Mouse (Mus musculus): ENCODE data around the gene Parvb. TPM values are rescaled to one million over a fixed set of nuclear protein-coding genes. Genes with fewer than 3 reads are reported as not detected.
A peak's percentile ranks its signal among the peaks of the same experiment; 100 is the strongest.

Parvb gene
- polyA plus RNA-seq, 1 experiment from 2014 or later = 9.5 TPM

- WGBS = 52% methylated on average over 15 of the region's 15 CpGs
- Histone ChIP-seq H3K4me1 (replicated peaks; ENCODE audit: control insufficient read depth, insufficient read depth, low read length) (peaks cover 19% of the 10 kb centered on the region), H3K27ac (ENCODE audit: low read depth, low read length) (peak overlapping the region; percentile 68)
Observed at GRCm38 (mm10) chr15:84226918-84227317, 4.9 kb upstream of the Parvb start.

DNA sequence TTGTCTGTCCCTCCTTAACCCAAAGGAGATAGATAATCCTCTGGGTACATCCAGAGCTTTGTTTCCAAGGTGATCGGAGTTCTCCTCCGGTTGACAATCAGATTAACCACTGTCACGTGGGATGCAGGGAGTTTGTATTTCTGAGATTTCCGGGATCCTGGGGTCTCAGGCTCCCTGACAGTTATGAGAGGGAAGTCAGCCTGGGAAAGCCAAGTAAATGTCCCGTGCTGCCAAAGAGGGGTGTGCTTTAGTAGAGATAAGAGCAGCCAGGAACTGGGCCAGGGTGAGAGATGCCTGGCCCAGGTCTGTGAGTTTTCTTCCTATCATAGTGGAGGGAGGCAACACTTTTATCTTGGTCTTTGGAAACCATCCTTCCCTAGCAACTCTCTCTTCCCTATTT lies 1.2 kb upstream of the Parvb start:
- Histone ChIP-seq H3K27me3 (ENCODE audit: control insufficient read depth, insufficient read depth, low read length) (peaks cover 2% of the 10 kb centered on the region; the same call in 1 of the 2 replicates), H3K4me1 (replicated peaks; ENCODE audit: control insufficient read depth, insufficient read depth, low read length) (peaks cover 19% of the 10 kb centered on the region), H3K9me3 (ENCODE audit: control insufficient read depth, low read length) (no peaks in the 10 kb centered on the region), H3K36me3 (ENCODE audit: control insufficient read depth, insufficient read depth, low read length) (no peaks in the 10 kb centered on the region), H3K27ac (ENCODE audit: low read depth, low read length) (peak overlapping the region; percentile 64), H3K4me2 (replicated peaks; ENCODE audit: low read depth, low read length) (peak overlapping the region; percentile 93), H3K4me3 (ENCODE audit: low read depth, low read length) (no peak overlapping the region), H3K9ac (ENCODE audit: low read depth, low read length) (peak overlapping the region; percentile 65)
- ATAC-seq (ENCODE audit: low FRiP score) (no peak), DNase-seq (ENCODE audit: low spot score) (no peak)
- WGBS = 16% methylated on average over 5 of the region's 5 CpGs

More at GRCm38 (mm10) chr15:84226918-84227317, 4.9 kb upstream of the Parvb start:
- H3K4me3 ChIP-seq (ENCODE audit: low read depth, low read length) = no peak overlapping the region
- no peak overlapping the region for H3K9ac ChIP-seq (ENCODE audit: low read depth, low read length)
- DNase-seq (ENCODE audit: low spot score) = peak; percentile 70
- no peaks in the 10 kb centered on the region for H3K9me3 ChIP-seq (ENCODE audit: control insufficient read depth, low read length)
- H3K36me3 ChIP-seq (ENCODE audit: control insufficient read depth, insufficient read depth, low read length) = no peaks in the 10 kb centered on the region
- H3K4me2 ChIP-seq (replicated peaks; ENCODE audit: low read depth, low read length) = no peak overlapping the region
- ATAC-seq (ENCODE audit: low FRiP score) = peak; percentile 67
- peaks cover 2% of the 10 kb centered on the region; the same call in 1 of the 2 replicates for H3K27me3 ChIP-seq (ENCODE audit: control insufficient read depth, insufficient read depth, low read length)

GRCm38 (mm10) chr15:84231113-84231712 lies 630 bp upstream of the Parvb start:
- Histone ChIP-seq H3K9ac (ENCODE audit: low read depth, low read length) (peak overlapping the region; percentile 65), H3K27me3 (ENCODE audit: control insufficient read depth, insufficient read depth, low read length) (peaks cover 2% of the 10 kb centered on the region; the same call in 1 of the 2 replicates), H3K36me3 (ENCODE audit: control insufficient read depth, insufficient read depth, low read length) (no peaks in the 10 kb centered on the region), H3K9me3 (ENCODE audit: control insufficient read depth, low read length) (no peaks in the 10 kb centered on the region), H3K4me2 (replicated peaks; ENCODE audit: low read depth, low read length) (peak overlapping the region; percentile 93), H3K4me3 (ENCODE audit: low read depth, low read length) (peak overlapping the region; percentile 46), H3K4me1 (replicated peaks; ENCODE audit: control insufficient read depth, insufficient read depth, low read length) (peaks cover 19% of the 10 kb centered on the region), H3K27ac (ENCODE audit: low read depth, low read length) (peak overlapping the region; percentile 64)
- ATAC-seq (ENCODE audit: low FRiP score) (no peak), DNase-seq (ENCODE audit: low spot score) (no peak)
- 3% methylated on average over 16 of the region's 16 CpGs for WGBS

GRCm38 (mm10) chr15:84232609-84233008 lies 766 bp downstream of the Parvb start:
- Histone ChIP-seq H3K27me3 (ENCODE audit: control insufficient read depth, insufficient read depth, low read length) (peaks cover 2% of the 10 kb centered on the region; the same call in 1 of the 2 replicates), H3K9me3 (ENCODE audit: control insufficient read depth, low read length) (no peaks in the 10 kb centered on the region), H3K4me3 (ENCODE audit: low read depth, low read length) (peak overlapping the region; percentile 46), H3K27ac (ENCODE audit: low read depth, low read length) (0 out of 2 replicates have a peak overlapping the region, but pooled peaks have one; percentile 64), H3K4me2 (replicated peaks; ENCODE audit: low read depth, low read length) (peak overlapping the region; percentile 93), H3K36me3 (ENCODE audit: control insufficient read depth, insufficient read depth, low read length) (no peaks in the 10 kb centered on the region), H3K9ac (ENCODE audit: low read depth, low read length) (no peak overlapping the region), H3K4me1 (replicated peaks; ENCODE audit: control insufficient read depth, insufficient read depth, low read length) (peaks cover 15% of the 10 kb centered on the region)
- no peak for ATAC-seq (ENCODE audit: low FRiP score)
- no peak for DNase-seq (ENCODE audit: low spot score)
- 6% methylated on average over 7 of the region's 8 CpGs for WGBS

DNA sequence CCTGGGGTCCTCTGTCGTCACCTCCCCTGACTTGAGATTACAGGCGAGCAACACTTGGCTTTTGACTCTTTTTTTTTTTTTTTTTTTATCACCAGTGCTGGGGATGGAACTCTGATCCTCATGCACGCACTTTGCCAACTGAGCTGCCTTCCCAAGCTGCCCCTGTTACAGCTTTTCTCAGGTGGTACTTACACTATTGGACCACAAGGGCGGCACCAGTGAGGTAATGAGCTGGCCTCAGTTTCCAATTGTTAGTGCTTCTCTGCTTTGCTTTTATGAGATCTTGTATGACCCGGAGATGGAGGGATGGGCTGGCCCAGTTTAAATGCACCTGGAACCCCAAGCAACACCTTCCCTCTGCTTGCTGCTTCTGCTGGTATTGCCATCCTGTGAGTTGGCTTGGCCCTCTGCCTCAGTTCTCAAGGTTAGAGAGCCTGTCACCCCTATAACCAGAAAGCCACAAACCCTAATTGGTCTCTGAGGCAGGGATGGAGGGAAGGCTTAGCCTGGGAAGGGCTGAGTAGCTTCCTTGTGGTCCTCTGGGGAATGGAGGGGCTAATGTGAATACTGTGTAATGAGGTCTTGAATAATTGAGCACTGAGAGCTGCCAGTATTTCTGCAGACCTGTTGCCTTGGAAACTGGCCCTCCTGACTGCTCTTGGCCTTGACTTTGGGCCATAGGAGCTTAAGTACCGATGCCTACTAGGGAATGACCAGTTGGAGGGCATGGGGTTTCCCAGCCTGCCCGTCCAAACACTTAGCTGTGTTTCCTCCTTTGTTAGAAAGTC lies 3.1 kb downstream of the Parvb start:
- Histone ChIP-seq H3K9ac (ENCODE audit: low read depth, low read length) (no peak overlapping the region), H3K36me3 (ENCODE audit: control insufficient read depth, insufficient read depth, low read length) (no peaks in the 10 kb centered on the region), H3K27ac (ENCODE audit: low read depth, low read length) (no peak overlapping the region), H3K4me3 (ENCODE audit: low read depth, low read length) (no peak overlapping the region), H3K27me3 (ENCODE audit: control insufficient read depth, insufficient read depth, low read length) (peaks cover 2% of the 10 kb centered on the region; the same call in 1 of the 2 replicates), H3K9me3 (ENCODE audit: control insufficient read depth, low read length) (no peaks in the 10 kb centered on the region), H3K4me1 (replicated peaks; ENCODE audit: control insufficient read depth, insufficient read depth, low read length) (peaks cover 17% of the 10 kb centered on the region), H3K4me2 (replicated peaks; ENCODE audit: low read depth, low read length) (no peak overlapping the region)
- 86% methylated on average over 7 of the region's 7 CpGs for WGBS
- ATAC-seq (ENCODE audit: low FRiP score) (0 out of 2 replicates have a peak, but pooled peaks have one; percentile 22), DNase-seq (ENCODE audit: low spot score) (no peak)

DNA sequence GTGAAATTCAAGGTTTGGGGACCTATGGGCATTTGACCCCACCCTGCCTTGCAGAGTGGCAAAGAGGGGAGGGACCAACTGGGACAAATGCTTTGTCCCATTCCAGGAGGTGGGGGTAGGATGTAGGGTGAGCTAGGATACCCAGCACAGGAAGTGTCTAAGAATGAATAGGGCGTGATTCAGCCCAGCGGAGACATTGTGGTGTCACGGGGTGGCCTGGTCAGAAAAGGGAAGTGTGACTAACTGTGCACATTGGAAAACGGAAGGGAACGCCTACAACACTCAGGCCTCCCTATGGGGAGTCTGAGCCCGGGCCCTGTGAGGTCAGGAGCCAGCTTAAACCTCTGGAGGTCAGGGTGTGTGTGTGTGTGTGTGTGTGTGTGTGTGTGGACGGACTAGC lies 3.8 kb downstream of the Parvb start:
- Histone ChIP-seq H3K4me3 (ENCODE audit: low read depth, low read length) (no peak overlapping the region), H3K36me3 (ENCODE audit: control insufficient read depth, insufficient read depth, low read length) (no peaks in the 10 kb centered on the region), H3K9me3 (ENCODE audit: control insufficient read depth, low read length) (no peaks in the 10 kb centered on the region), H3K4me1 (replicated peaks; ENCODE audit: control insufficient read depth, insufficient read depth, low read length) (peaks cover 15% of the 10 kb centered on the region), H3K27ac (ENCODE audit: low read depth, low read length) (no peak overlapping the region), H3K4me2 (replicated peaks; ENCODE audit: low read depth, low read length) (no peak overlapping the region), H3K9ac (ENCODE audit: low read depth, low read length) (no peak overlapping the region), H3K27me3 (ENCODE audit: control insufficient read depth, insufficient read depth, low read length) (0 out of 2 replicates have a peak, but pooled peaks cover 1% of the 10 kb centered on the region)
- WGBS = 45% methylated on average over 7 of the region's 7 CpGs
- ATAC-seq (ENCODE audit: low FRiP score) = no peak
- no peak for DNase-seq (ENCODE audit: low spot score)

- Histone ChIP-seq H3K4me1 (replicated peaks; ENCODE audit: control insufficient read depth, insufficient read depth, low read length) (peaks cover 2% of the 10 kb centered on the region; the same call in 1 of the 2 replicates), H3K9ac (ENCODE audit: low read depth, low read length) (no peak overlapping the region), H3K36me3 (ENCODE audit: control insufficient read depth, insufficient read depth, low read length) (no peaks in the 10 kb centered on the region), H3K27ac (ENCODE audit: low read depth, low read length) (no peak overlapping the region), H3K9me3 (ENCODE audit: control insufficient read depth, low read length) (no peaks in the 10 kb centered on the region), H3K27me3 (ENCODE audit: control insufficient read depth, insufficient read depth, low read length) (no peaks in the 10 kb centered on the region), H3K4me3 (ENCODE audit: low read depth, low read length) (no peak overlapping the region), H3K4me2 (replicated peaks; ENCODE audit: low read depth, low read length) (no peak overlapping the region)
- ATAC-seq (ENCODE audit: low FRiP score) (no peak), DNase-seq (ENCODE audit: low spot score) (no peak)
- WGBS = 37% methylated on average over 15 of the region's 15 CpGs
Observed at GRCm38 (mm10) chr15:84238552-84238951, 6.7 kb downstream of the Parvb start.

GRCm38 (mm10) chr15:84238991-84239401 lies 7.2 kb downstream of the Parvb start:
- Histone ChIP-seq H3K27me3 (ENCODE audit: control insufficient read depth, insufficient read depth, low read length) (no peaks in the 10 kb centered on the region), H3K4me3 (ENCODE audit: low read depth, low read length) (no peak overlapping the region), H3K36me3 (ENCODE audit: control insufficient read depth, insufficient read depth, low read length) (no peaks in the 10 kb centered on the region), H3K27ac (ENCODE audit: low read depth, low read length) (no peak overlapping the region), H3K9me3 (ENCODE audit: control insufficient read depth, low read length) (no peaks in the 10 kb centered on the region), H3K4me1 (replicated peaks; ENCODE audit: control insufficient read depth, insufficient read depth, low read length) (peaks cover 2% of the 10 kb centered on the region; the same call in 1 of the 2 replicates), H3K9ac (ENCODE audit: low read depth, low read length) (no peak overlapping the region), H3K4me2 (replicated peaks; ENCODE audit: low read depth, low read length) (no peak overlapping the region)
- WGBS = 28% methylated on average over 16 of the region's 16 CpGs
- no peak for DNase-seq (ENCODE audit: low spot score)
- ATAC-seq (ENCODE audit: low FRiP score) = no peak

Measured in hindbrain, embryonic 11.5 days (tissue).